Mouse (Mus musculus): ENCODE data around the gene Acbd6. TPM values are rescaled to one million over a fixed set of nuclear protein-coding genes. Genes with fewer than 3 reads are reported as not detected.

Acbd6 gene
- polyA plus RNA-seq, 1 experiment = 164 TPM

GRCm38 (mm10) chr1:155530561-155531457 is 27.1 kb upstream of the Acbd6 start:
- no peak for DNase-seq
- Histone ChIP-seq H3K36me3 (ENCODE audit: control insufficient read depth, insufficient read depth, low read length) (no peaks in the 10 kb centered on the region), H3K27me3 (ENCODE audit: control insufficient read depth, insufficient read depth, low read length) (no peaks in the 10 kb centered on the region), H3K4me3 (ENCODE audit: control insufficient read depth, insufficient read depth, low read length) (no peak overlapping the region), H3K4me1 (replicated peaks; ENCODE audit: control insufficient read depth, insufficient read depth, low read length) (0 out of 2 replicates have a peak, but pooled peaks cover 2% of the 10 kb centered on the region), H3K27ac (ENCODE audit: control insufficient read depth, insufficient read depth, low read length) (no peak overlapping the region)
- TF ChIP-seq POLR2A (IDR thresholded peaks at IDR 0.05; ENCODE audit: control insufficient read depth, extremely low read depth, insufficient read depth, low read length, poor library complexity) (no peak), CTCF (IDR thresholded peaks at IDR 0.05; ENCODE audit: borderline replicate concordance, control insufficient read depth, extremely low read depth, insufficient read depth, low read length, poor library complexity) (no peak)
- 67% methylated on average over 21 of the region's 21 CpGs for WGBS

- 91% methylated on average over 5 of the region's 5 CpGs for WGBS
- TF ChIP-seq POLR2A (IDR thresholded peaks at IDR 0.05; ENCODE audit: control insufficient read depth, extremely low read depth, insufficient read depth, low read length, poor library complexity) (no peak), CTCF (IDR thresholded peaks at IDR 0.05; ENCODE audit: borderline replicate concordance, control insufficient read depth, extremely low read depth, insufficient read depth, low read length, poor library complexity) (no peak)
- no peak overlapping the region for H3K27ac ChIP-seq (ENCODE audit: control insufficient read depth, insufficient read depth, low read length)
- DNase-seq = no peak
- H3K36me3 ChIP-seq (ENCODE audit: control insufficient read depth, insufficient read depth, low read length) = no peaks in the 10 kb centered on the region
- no peak overlapping the region for H3K4me3 ChIP-seq (ENCODE audit: control insufficient read depth, insufficient read depth, low read length)
- H3K4me1 ChIP-seq (replicated peaks; ENCODE audit: control insufficient read depth, insufficient read depth, low read length) = 0 out of 2 replicates have a peak, but pooled peaks cover 2% of the 10 kb centered on the region
- H3K27me3 ChIP-seq (ENCODE audit: control insufficient read depth, insufficient read depth, low read length) = no peaks in the 10 kb centered on the region
These were observed 25.5 kb upstream of the Acbd6 start for GRCm38 (mm10) chr1:155532396-155532795.

- Histone ChIP-seq H3K4me1 (replicated peaks; ENCODE audit: control insufficient read depth, insufficient read depth, low read length) (0 out of 2 replicates have a peak, but pooled peaks cover 2% of the 10 kb centered on the region), H3K27ac (ENCODE audit: control insufficient read depth, insufficient read depth, low read length) (no peak overlapping the region), H3K36me3 (ENCODE audit: control insufficient read depth, insufficient read depth, low read length) (no peaks in the 10 kb centered on the region), H3K4me3 (ENCODE audit: control insufficient read depth, insufficient read depth, low read length) (no peak overlapping the region), H3K27me3 (ENCODE audit: control insufficient read depth, insufficient read depth, low read length) (no peaks in the 10 kb centered on the region)
- no peak for DNase-seq
- WGBS = 82% methylated on average over 9 of the region's 9 CpGs
- no peak for TF ChIP-seq POLR2A (IDR thresholded peaks at IDR 0.05; ENCODE audit: control insufficient read depth, extremely low read depth, insufficient read depth, low read length, poor library complexity)
- TF ChIP-seq CTCF (IDR thresholded peaks at IDR 0.05; ENCODE audit: borderline replicate concordance, control insufficient read depth, extremely low read depth, insufficient read depth, low read length, poor library complexity) = no peak
These were observed 24.9 kb upstream of the Acbd6 start for GRCm38 (mm10) chr1:155532833-155533688.

- Histone ChIP-seq H3K27me3 (ENCODE audit: control insufficient read depth, insufficient read depth, low read length) (no peaks in the 10 kb centered on the region), H3K4me1 (replicated peaks; ENCODE audit: control insufficient read depth, insufficient read depth, low read length) (0 out of 2 replicates have a peak, but pooled peaks cover 2% of the 10 kb centered on the region), H3K4me3 (ENCODE audit: control insufficient read depth, insufficient read depth, low read length) (no peak overlapping the region), H3K27ac (ENCODE audit: control insufficient read depth, insufficient read depth, low read length) (no peak overlapping the region), H3K36me3 (ENCODE audit: control insufficient read depth, insufficient read depth, low read length) (no peaks in the 10 kb centered on the region)
- TF ChIP-seq CTCF (IDR thresholded peaks at IDR 0.05; ENCODE audit: borderline replicate concordance, control insufficient read depth, extremely low read depth, insufficient read depth, low read length, poor library complexity) = no peak
- WGBS = 79% methylated on average over 3 of the region's 3 CpGs
- DNase-seq = no peak
These were observed 24.3 kb upstream of the Acbd6 start for GRCm38 (mm10) chr1:155533689-155533965.

GRCm38 (mm10) chr1:155537005-155537642 is 20.8 kb upstream of the Acbd6 start:
- TF ChIP-seq CTCF (IDR thresholded peaks at IDR 0.05; ENCODE audit: borderline replicate concordance, control insufficient read depth, extremely low read depth, insufficient read depth, low read length, poor library complexity) (no peak), POLR2A (IDR thresholded peaks at IDR 0.05; ENCODE audit: control insufficient read depth, extremely low read depth, insufficient read depth, low read length, poor library complexity) (no peak)
- WGBS = 7% methylated on average over 2 of the region's 2 CpGs
- Histone ChIP-seq H3K36me3 (ENCODE audit: control insufficient read depth, insufficient read depth, low read length) (no peaks in the 10 kb centered on the region), H3K4me1 (replicated peaks; ENCODE audit: control insufficient read depth, insufficient read depth, low read length) (no peaks in the 10 kb centered on the region), H3K27ac (ENCODE audit: control insufficient read depth, insufficient read depth, low read length) (no peak overlapping the region), H3K4me3 (ENCODE audit: control insufficient read depth, insufficient read depth, low read length) (no peak overlapping the region), H3K27me3 (ENCODE audit: control insufficient read depth, insufficient read depth, low read length) (no peaks in the 10 kb centered on the region)
- peak; percentile 56 for DNase-seq

GRCm38 (mm10) chr1:155538006-155538405 is 19.9 kb upstream of the Acbd6 start:
- H3K4me1 ChIP-seq (replicated peaks; ENCODE audit: control insufficient read depth, insufficient read depth, low read length) = no peaks in the 10 kb centered on the region
- whole genome bisulfite sequencing = 85% methylated on average over 7 of the region's 7 CpGs
- TF ChIP-seq POLR2A (IDR thresholded peaks at IDR 0.05; ENCODE audit: control insufficient read depth, extremely low read depth, insufficient read depth, low read length, poor library complexity) = no peak
- TF ChIP-seq CTCF (IDR thresholded peaks at IDR 0.05; ENCODE audit: borderline replicate concordance, control insufficient read depth, extremely low read depth, insufficient read depth, low read length, poor library complexity) = no peak
- no peak overlapping the region for H3K4me3 ChIP-seq (ENCODE audit: control insufficient read depth, insufficient read depth, low read length)
- DNase-seq = no peak
- no peaks in the 10 kb centered on the region for H3K36me3 ChIP-seq (ENCODE audit: control insufficient read depth, insufficient read depth, low read length)
- no peak overlapping the region for H3K27ac ChIP-seq (ENCODE audit: control insufficient read depth, insufficient read depth, low read length)
- no peaks in the 10 kb centered on the region for H3K27me3 ChIP-seq (ENCODE audit: control insufficient read depth, insufficient read depth, low read length)

Data from thymus, adult 2 months (tissue).